Mouse (Mus musculus) activated CD4-positive, CD25-positive, alpha-beta regulatory T cell, adult 4 months (primary cell): Measurements from ENCODE around the gene Creb3l2. TPM values are rescaled to one million over a fixed set of nuclear protein-coding genes. Genes with fewer than 3 reads are reported as not detected.
A peak's percentile ranks its signal among the peaks of the same experiment; 100 is the strongest.
"Not testable (repeated sequence)": the region's sequence is repeated elsewhere in the genome, so short reads cannot be mapped to it uniquely, and the experiment has no call there.

ENCODE experiments used
- ATAC-seq: one replicate; pipeline ENCODE4 v1.8.0; 2017
- polyA plus RNA-seq, 2 experiments: library from polyadenylated mRNA; unstranded; fragments of 100-300 nt; shearing (Covaris generic); gene quantifications; one replicate each; pipeline ENCODE4 v1.2.1; 2017

Creb3l2 gene
- polyA plus RNA-seq: 1 to 10 TPM; 3.0 to 3.6 TPM

DNA sequence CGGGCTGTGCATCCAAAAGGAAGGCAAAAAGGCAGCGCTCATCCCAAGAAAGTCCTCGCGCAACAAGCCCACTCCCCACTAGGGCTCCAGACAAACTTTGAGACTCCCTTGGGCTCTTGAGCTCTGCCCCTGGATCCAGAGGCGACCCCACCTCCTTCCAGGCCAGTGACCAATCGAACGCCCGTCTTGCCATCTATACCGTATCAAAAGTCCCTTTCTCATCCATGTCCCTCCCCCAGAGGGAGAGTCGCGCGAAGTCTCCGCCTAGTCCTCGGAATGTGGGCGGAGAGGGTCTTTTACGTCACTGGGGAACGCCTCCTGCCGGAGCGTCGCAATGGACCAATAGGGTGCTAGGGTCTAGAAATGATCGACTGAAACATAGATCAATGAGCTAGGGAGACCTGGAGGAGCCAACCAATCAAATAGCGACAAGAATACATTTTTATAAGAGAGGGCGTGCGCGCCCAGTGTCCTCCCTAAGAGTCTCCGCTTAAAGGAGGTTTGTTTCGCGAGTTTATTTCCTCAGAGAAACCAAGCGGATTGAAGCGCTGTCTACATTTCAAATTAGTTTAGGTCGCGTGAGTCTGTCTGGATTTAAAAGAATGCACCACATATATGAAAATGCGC, at the start of gene Creb3l2:
TSS of gene Creb3l2 (minus strand) at position 106 of the 627 bp plus-strand sequence.
- ATAC-seq: peak; percentile 96

DNA sequence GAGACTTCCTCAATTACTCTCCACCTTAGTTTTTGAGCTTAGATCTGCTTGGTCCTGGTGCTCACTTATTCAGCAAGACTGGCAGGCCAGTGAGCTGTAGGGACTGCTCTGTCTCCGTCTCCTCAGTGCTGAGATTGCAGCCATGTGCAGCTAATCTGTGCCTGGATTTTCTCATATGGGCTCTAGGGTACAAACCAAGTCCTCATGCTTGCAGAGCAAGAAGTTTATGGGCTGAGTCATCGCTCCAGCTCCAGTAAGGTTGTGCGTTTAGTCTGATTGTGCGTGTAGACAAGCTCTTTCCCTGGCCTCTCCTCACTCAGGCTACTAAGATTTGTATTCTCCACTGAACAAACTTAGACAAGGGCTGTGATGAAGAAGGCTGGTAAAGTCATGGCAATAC, 44.6 kb upstream of the Creb3l2 start:
- no peak for ATAC-seq

DNA sequence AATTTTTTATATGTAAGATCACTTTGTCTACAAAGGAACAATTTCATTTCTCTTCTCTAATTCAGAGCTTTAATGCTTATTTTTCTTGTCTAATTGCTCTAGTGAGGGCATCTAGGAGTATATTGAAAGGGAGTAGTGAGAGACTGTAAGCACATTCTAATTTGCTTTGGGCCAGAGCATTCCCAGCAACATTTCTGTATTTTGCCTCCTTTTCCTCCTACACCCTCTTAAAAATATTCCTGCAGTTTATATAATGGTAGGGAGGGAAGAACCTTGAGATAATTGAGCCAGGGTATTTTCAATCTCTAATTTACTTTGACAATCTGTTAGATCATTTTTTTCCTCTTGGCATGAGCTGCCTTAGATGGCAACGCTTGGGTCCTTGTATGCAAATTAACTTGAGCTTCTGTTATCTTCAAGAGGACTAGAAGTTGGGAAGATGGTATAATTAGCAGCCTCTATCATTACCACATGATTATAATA, 42.7 kb upstream of the Creb3l2 start:
- ATAC-seq: no peak

DNA sequence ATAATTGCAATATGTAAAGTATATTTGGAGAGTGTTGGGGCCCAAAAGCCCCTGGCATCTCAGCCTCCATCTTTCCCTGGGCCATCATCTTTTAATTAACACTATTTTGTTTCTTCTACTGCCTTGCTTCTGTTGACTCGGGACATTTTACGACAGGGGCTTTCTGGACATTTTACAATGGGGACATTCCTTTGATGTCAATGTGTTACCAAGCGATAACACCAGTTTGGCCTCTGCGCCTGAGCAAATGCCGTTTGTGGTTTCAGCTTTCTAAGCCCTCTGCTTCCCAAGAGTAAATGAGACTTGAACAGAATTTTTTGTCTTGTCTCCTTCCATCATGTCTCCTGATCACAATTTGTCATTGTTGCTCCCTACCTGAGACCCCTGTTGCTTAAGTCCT, 41.3 kb upstream of the Creb3l2 start:
- ATAC-seq: no peak

DNA sequence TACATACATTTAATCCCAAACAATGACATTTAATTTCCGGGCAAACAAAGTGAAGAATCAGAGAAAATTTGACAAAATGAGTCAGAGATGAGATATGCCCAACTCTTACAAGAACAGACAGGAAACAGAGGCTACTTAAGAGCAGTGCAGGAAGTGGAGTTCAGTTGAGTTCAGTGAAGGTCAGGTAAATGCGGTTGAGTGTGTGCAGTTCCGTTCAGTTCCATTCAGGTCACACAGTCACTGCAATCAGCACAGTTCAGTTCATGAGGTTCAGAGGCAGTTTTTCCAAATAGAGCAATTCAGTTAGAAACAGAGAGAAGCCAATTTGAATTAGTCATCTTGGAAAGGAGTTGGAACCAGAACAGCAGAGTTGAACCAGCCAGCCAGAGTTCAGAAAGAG, 39.2 kb upstream of the Creb3l2 start:
- ATAC-seq: peak; percentile 100

DNA sequence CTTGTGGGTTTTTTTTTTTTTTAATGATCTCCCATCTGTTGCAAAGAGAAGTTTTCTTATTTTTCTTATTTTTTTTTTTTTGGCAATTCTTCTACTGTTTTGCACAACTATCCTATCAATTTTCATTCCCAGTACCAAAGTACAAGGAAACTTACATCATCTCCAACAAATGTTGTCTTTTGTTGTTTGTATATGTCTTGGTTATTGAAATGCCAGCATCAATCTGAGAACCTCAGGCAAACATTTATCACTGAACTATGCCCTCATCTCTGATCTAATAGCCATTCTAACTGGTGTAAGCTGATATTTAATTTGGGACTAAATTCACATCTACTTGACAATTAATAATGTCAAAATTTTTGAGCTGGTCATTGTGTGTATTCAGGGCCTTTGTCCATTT, 38.1 kb upstream of the Creb3l2 start:
- ATAC-seq: no peak

DNA sequence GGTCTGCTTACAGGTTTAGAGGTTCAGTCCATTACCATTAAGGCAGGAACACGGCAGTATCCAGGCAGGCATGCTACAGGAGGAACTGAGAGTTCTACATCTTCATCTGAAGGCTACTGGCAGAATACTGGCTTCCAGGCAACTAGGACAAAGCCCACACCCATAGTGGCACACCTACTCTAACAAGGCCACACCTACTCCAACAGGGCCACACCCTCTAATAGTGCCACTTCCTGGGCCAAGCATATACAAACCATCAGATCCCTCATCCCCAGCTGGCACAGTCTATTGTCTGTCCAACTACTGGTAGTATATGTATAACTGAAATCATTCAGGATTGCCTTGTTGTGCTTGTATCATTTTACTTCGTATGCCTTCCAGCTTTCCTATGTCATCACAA, 36.5 kb upstream of the Creb3l2 start:
- no peak for ATAC-seq

DNA sequence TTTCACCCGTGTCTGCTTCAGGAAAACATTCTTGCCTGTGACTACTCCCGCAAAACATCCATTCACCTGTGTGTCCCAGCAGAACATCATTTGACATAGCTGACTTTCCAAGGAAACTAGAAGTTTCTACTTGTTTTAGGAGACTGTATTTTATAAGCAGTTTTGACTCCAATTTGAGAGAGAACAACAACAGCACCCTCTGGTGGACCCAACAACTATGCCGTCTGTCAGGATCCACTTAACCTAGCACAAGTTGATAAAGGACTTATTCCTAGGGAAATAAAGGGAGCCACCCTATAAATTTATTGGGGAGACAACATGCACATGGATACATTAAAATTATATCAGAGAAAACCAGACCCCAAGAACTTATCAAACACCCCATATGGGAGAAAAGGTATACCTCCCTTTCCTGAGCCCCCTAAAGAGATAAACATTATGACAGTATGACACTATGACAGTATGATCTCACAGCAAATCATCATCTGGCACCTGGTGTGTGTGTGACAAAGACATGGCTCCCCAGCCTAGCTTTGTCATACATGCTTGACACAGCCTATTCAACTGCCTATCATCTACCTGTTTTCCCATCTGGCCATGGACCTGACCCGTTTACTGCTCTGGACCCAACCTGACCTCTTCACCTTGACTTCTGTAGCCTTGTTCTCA, 31.9 kb upstream of the Creb3l2 start:
- peak; percentile 40 for ATAC-seq

DNA sequence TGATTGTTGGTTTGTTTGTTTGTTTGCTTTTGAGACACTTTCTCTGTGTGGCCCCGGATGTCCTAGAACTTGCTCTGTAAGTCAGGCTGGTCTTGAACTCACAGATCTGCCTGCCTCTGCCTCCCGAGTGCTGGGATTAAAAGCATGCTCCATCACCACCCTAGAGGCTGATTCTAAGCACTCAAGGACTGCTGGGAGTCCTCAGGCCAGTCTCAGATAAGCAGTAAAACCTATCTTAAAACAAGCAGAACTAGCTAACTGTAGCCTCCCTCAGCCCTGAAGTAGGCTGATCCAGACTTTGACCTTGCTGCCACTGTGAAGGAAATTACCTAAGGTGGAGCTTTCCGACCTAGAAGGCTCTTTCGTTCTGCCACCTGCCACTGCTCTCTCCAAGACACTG, 28.3 kb upstream of the Creb3l2 start:
- no peak for ATAC-seq

DNA sequence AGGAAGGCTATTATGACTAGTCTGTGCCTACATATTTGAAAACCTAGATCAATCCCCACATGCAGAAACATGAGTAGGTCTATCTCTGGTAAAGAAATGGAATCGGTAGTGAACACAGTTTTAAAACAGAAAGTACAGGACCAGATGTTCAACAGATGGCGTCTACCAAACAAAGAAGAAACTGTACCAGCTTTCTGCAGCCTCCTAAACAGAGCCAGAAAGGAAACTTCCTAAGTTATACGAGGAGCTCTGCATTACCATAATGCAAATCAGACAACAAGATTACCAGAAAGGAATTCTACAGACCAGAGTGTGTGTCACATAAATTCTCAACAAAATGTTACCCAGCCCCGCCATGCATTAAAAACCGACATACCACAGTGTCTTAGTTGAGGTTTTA, 23.9 kb upstream of the Creb3l2 start:
- no peak for ATAC-seq

DNA sequence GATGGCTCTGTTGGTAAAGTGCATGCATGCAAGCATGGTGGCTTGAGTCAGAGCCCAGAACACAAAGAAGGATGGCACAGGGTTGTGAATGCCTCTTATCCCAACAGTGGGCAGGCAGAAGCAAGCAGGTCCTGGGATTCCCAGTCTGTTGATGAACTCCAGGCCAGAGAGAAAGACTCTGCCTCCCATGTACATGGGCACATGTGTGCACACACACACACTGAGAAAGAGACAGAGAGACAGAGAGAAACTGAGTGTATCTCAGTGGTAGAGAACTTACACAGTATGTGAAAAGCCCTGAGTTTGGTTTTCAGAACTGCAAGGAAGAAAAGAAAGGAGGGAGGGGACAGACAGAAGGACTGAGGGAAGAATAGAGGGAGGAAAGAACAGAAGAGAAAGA, 23.4 kb upstream of the Creb3l2 start:
- ATAC-seq: no peak

DNA sequence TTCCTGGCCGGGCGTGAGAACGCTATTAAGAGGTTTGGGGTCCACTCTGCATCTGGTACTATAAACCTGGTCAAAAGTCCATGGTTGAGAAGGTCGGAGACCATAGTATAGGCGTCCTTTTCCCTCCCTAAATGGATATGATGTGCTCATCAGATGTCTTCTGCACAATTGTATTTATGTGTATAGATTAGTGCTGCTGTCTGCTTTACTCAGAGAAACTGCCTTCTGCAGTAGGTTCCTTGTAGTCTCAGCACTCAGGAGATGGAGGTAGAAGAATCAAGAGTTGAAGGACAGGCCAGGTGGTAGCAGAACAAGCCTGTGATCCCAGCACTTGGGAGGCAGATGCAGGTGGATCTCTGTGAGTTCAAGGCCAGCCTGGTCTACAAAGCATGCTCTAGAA, 22.6 kb upstream of the Creb3l2 start:
- ATAC-seq: no peak

DNA sequence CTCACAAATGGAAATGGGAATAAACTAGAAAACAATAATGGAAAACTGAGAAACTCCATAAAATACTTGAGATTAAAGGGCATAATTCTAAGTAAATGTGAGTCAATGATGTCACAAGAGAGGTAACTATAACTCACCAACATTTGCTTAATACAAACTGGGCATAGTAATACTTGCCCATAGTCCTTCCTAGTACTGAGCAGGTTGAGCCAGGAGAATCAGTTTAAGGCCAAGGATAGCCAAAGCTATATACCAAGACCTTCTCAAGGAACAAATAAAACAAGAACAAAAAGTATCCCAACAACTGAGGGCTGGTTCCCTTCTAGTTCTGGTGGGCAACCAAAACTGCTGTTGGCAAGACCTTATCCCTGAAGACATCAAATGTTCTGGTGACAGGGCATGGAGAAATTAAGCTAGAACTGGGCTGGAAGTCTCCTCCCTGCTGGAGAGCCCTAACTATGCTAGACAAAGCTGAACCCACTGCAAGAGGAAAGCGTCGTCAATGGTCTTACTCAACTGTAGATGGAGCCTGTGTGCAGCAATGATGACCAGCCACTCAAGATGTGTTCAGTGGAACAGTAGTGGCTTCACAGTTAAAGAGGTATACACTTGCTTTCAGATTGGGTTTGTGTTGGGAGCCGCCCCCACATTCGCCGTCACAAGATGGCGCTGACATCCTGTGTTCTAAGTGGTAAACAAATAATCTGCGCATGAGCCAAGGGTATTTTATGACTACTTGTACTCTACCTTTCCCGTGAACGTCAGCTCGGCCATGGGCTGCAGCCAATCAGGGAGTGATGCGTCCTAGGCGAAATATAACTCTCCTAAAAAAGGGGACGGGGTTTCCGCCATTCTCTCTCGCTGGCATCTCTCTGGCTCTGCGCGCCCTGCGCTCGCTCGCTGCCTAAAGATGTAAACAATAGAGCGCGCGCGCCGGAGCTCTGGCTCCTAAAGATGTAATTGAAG, 21.9 kb upstream of the Creb3l2 start:
- peak; percentile 97 for ATAC-seq

DNA sequence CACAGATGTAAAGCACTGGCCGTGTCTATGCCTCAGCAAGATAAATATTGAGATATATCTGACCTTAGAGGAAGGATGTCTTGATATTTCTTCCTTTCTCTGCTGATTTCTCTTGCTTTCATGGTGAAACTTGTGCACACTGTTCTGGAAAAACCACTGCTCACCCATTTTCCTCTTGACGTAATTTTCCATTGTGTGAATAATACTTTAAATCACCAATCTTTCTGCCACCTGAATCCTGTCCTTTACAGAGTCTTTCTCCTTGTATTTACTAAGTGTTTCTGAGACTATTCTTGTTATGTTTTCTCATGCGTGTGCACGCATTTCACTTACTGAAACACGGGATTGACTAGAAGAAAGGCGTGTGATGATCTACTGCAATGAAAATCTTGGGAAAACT, 18.7 kb upstream of the Creb3l2 start:
- ATAC-seq: no peak

DNA sequence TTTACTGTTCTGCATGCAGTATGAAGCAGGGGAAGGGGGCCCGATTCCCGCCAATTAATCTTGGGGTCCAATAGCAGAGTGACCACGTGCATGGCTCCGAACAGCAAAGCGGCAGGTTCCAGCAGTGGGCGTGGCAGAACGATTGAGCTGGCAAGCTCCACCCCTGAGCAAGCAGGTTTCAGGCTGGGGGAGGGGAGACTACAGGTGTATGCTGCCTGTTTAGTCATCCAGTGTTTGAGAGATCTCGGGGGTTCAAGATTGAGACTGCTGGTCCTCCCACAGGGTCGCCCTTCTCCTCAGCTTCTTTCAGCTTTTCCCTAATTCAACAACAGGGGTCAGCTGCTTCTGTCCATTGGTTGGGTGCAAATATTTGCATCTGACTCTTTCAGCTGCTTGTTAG, 17.7 kb upstream of the Creb3l2 start:
- ATAC-seq: not testable (repeated sequence)

DNA sequence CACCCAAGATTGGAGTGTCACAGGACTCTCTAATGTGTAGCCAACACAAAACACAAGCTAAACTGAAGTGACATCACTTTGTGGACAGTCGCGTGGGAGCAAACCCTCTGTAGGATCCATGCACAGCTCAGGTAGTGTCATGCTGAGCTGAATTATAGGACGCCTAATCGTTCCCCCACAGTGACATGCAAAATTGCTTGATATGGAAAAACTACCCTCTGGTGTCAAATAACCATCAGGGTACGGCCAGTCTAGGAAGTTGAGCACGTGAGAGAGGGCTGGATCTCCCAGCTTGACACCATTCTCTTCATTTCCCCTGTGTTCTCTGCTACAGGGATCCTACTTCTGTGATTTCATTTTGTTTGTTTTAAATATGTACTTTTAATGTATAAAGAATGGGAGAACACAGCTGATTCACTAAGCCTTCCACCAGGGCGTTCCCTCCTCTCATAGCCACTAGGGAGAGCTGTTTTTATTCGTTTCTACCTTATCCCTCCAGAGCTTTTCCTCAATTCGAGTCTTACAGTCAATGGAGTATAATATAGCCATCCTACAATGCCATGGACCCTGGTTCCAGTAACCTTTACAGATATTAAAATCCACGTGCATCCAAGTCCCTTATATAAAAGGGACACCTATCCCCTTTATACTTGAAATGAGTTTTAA, 16.2 kb upstream of the Creb3l2 start:
- ATAC-seq: no peak

DNA sequence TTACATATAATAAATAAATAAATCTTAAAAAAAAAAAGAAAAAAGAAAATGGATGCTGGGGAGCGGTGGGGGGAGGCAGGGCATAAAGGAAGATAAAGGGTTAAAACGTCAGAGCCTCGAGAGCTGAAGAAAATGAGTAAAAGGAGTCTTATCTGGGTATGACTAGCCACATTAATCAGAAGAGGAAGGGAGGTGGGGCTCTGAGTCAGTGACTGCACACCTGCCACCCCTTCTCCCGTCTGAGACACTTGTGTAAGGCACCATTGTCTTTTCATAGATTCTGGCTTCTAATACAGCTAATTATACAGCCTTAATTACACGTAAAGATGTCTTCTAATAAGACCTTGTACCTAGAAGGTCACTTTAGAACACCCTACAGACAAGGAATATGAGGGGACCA, 13.6 kb upstream of the Creb3l2 start:
- ATAC-seq: peak; percentile 80

DNA sequence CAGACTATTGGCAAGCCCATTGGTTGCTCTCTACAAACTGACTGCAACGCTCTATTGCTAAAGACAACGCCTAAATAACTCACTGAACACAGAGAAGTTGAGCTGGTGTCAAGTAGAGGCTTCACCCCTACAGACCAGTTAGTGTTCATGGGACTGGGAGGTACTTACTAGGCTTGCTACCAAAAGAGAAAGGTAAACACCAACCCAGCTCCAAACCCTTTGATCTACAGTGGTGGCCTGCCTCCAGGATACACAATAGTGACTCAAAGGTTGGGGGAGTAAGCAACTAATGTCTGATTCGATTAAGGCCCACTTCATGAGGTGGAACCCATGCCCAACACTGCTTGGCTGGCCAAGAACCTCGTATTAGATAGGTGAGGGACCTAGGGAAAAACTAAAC, 11.1 kb upstream of the Creb3l2 start:
- no peak for ATAC-seq

DNA sequence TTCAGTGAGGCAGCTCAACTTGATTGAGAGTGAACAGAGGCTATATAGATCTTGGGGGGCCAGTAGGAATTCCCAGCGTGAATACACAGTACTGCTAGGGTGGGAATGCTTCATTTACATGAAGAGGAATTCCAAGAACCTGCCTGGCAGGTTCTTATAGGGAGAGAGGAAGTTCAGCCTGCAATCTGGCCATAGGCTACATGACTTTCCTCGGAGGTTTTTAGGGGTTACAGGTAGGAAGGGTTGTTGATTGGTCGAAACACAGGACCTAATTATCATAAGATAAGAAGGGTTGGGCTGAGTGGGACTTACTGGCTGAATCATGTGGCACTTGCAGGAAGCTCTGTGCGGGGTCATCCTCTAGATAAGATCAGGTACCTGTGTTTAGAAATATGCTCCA, 9.7 kb upstream of the Creb3l2 start:
- ATAC-seq: no peak

DNA sequence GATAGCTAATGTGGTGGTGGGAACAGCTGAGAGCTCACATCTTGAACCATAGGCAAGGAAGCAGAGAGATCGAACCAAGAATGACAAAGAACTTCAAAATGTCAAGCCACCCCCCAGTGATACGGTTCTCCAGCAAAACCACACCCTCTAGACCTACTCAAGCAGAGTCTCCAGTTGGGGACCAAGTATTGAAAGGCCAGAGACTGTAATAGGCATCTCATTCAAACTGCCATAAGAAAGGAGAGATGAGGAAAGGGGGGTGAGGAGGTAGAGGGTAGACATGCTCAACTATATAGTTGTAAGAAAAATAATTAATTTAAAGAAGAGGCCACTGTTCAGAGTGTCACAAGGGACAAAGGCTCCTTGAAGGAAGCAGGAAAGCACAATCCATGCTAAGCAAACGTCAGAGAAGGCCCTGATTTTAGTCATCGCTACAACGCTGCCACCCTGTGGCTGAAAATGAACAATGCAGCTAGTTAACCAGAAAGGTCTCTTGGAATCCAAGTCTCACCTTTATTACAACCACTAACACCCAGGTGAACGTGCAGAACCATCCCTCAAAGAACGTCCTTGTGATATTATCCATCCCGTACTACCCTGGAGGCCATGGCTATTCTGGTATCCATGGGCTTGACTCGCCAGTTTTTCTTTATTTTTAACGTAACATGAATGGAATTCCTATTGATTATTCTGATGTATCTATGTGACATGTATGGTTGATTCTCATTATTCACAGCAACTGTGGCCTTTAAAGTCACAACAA, 5.9 kb upstream of the Creb3l2 start:
- peak; percentile 89 for ATAC-seq

DNA sequence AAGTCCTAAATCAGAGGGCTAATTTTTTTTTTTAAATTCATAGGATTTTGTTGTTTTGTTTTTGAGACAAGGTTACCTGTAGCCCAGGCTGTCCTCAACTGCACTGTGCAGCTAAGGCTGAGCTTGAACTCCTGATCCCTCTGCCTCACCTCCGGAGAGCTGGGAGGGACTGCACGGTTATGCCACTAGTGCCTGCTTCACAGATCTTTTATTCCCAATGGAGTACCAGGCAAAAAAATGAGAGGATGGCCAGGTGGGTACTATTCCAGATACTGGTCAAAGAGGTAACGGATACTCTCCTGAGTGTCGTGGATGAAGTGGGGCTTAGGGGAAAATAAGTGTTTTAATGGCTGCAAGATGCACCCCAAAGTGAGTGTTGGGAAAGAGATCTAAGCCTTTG, 835 bp upstream of the Creb3l2 start:
- ATAC-seq: no peak
